Mouse (Mus musculus) G1E (cell line): Measurements from ENCODE around the gene Kcnip1.

Experiments used
- CTCF ChIP-seq: IDR thresholded peaks from 2 replicates; pipeline ENCODE4 v1.5.1; 2012; ENCODE audit warnings: low read depth, low read length, inconsistent platforms, mixed read lengths
- GATA1 ChIP-seq: IDR thresholded peaks from 2 replicates; pipeline ENCODE4 v1.6.1; 2012; ENCODE audit warnings: borderline replicate concordance, low read length, inconsistent platforms, mixed read lengths
- POLR2AphosphoS5 ChIP-seq: IDR thresholded peaks from 2 replicates; pipeline ENCODE4 v1.6.1; 2012; ENCODE audit warnings: low read depth, low read length, inconsistent platforms; ENCODE audit not compliant: insufficient replicate concordance

DNA sequence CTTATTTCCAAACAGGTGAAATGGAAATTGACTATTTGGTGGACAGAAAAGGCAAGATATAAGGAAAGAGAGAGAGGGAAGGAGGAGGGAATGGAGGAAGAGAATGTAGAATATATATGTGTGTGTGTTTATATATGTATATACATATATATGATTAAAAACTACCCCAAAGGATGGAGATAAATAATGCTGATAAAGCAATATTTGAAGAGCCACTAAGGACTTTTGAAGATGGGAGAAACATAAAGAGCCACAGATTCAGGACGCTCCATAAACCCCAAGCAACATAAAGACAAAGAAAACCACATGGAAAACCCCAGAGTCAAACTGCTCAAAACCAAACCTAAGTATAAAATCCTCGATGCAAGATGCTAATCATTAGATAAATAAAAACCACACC lies 338.5 kb downstream of the Kcnip1 start:
- no peak for TF ChIP-seq CTCF
- TF ChIP-seq GATA1 = no peak
- no peak for TF ChIP-seq POLR2AphosphoS5
